Mouse (Mus musculus) G1E (cell line): ENCODE data around the gene Eif3c. TPM values are rescaled to one million over a fixed set of nuclear protein-coding genes. Genes with fewer than 3 reads are reported as not detected.
A peak's percentile ranks its signal among the peaks of the same experiment; 100 is the strongest.

ENCODE experiments used
- ATAC-seq: 2 replicates; pipeline ENCODE4 v1.8.0; 2016; ENCODE audit warnings: mild to moderate bottlenecking; ENCODE audit not compliant: insufficient number of reproducible peaks, poor library complexity, low FRiP score, severe bottlenecking; ENCODE audit errors: extremely low read depth
- DNase-seq: peaks from one replicate; pipeline ENCODE4 v3.0.0; 2012; ENCODE audit warnings: low spot score
- H3K27me3 ChIP-seq: 2 replicates; pipeline ENCODE4 v1.6.1; 2012; ENCODE audit warnings: mild to moderate bottlenecking, low read length, inconsistent platforms; ENCODE audit not compliant: insufficient read depth
- H3K36me3 ChIP-seq: replicated peaks from 2 replicates; pipeline ENCODE3; 2012; ENCODE audit warnings: mild to moderate bottlenecking, inconsistent platforms
- H3K4me1 ChIP-seq: 2 replicates; pipeline ENCODE4 v1.6.1; 2012; ENCODE audit warnings: low read depth, low read length, inconsistent platforms, mixed read lengths; ENCODE audit not compliant: insufficient read depth
- H3K4me3 ChIP-seq: 2 replicates; pipeline ENCODE4 v1.5.1; 2012; ENCODE audit warnings: low read depth, mild to moderate bottlenecking, inconsistent platforms, low read length, moderate library complexity, mixed read lengths
- H3K9me3 ChIP-seq: replicated peaks from 2 replicates; pipeline ENCODE4 v1.6.1; 2012; ENCODE audit warnings: inconsistent platforms
- CTCF ChIP-seq: IDR thresholded peaks from 2 replicates; pipeline ENCODE4 v1.5.1; 2012; ENCODE audit warnings: low read depth, low read length, inconsistent platforms, mixed read lengths
- GATA1 ChIP-seq: IDR thresholded peaks from 2 replicates; pipeline ENCODE4 v1.6.1; 2012; ENCODE audit warnings: borderline replicate concordance, low read length, inconsistent platforms, mixed read lengths
- GATA2 ChIP-seq: IDR thresholded peaks from 2 replicates; pipeline ENCODE4 v1.6.1; 2012; ENCODE audit warnings: low read depth, low read length, inconsistent platforms, borderline replicate concordance
- POLR2AphosphoS5 ChIP-seq: IDR thresholded peaks from 2 replicates; pipeline ENCODE4 v1.6.1; 2012; ENCODE audit warnings: low read depth, low read length, inconsistent platforms; ENCODE audit not compliant: insufficient replicate concordance
- TAL1 ChIP-seq: conservative IDR thresholded peaks from 2 replicates; pipeline ENCODE4 v1.6.1; 2012; ENCODE audit warnings: low read depth, low read length, inconsistent platforms, mixed read lengths
- polyA plus RNA-seq: library from polyadenylated mRNA; stranded (reverse); fragments of >175 nt; gene quantifications from 2 replicates; pipeline ENCODE4 v1.2.3, GENCODE M21; 2012
- total RNA-seq, 2 experiments: library from RNA; stranded (forward) in 1 of 2; stranded (reverse) in 1 of 2; fragments of 200-1000 nt in 1 of 2; fragments of >200 nt in 1 of 2; fragmentation: Nextera tagmentation in 1 of 2; gene quantifications; 2 replicates each; pipeline ENCODE4 v1.2.3; 2014 to 2017

Gene Eif3c
- total RNA-seq (2014; fragmentation: Nextera tagmentation) (580 and 606 TPM in 2 replicates), total RNA-seq (2017) (211 and 235 TPM in 2 replicates), polyA plus RNA-seq (103 and 114 TPM in 2 replicates)

DNA sequence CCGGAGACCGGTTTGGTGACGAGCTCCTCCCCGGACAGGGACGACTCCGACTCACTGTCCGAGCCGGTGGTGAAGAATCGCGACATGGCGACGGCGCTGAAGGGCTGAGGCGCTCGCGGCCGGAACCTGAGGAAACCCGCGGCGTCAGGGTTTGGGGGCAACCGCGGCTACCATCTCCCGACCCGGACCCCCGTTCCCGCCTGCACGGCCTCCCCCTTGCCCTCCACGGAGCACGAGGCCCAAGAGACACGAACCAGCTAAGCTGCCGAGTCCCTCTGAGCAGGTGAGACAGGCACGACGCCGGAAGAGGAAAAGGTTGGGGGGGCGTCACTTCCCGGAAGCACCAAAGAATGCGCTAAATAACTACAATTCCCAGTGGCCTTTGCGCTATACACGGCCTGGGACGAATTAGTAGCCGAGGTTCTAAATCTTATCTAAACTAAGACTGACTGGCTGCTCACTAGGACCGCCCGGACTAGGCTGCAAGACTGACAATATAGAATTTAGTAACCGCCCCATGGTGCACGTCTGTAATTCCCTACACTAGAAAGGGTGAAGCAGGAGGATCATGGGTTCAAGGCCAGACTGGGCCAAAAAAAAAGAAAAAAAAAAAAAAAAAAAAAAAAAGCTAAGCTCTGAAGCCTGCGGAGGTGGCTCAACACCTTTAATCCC lies at the start of gene Eif3c:
Gene Eif3c, minus strand, starts transcription at position 318 of the 672 bp plus-strand sequence.
- DNase-seq = peak; percentile 90
- Histone ChIP-seq H3K4me3 (peak within 1 kb of the TSS; percentile 97), H3K9me3 (no peaks in the 10 kb centered on the region), H3K36me3 (peaks cover 35% of the 10 kb centered on the region), H3K27me3 (no peaks in the 10 kb centered on the region), H3K4me1 (peaks cover 33% of the 10 kb centered on the region)
- TF ChIP-seq CTCF (no peak), POLR2AphosphoS5 (no peak), GATA2 (no peak), TAL1 (no peak), GATA1 (no peak)
- peak; percentile 92 for ATAC-seq

GRCm38 (mm10) chr7:126612736-126613135 lies 46.5 kb upstream of the Eif3c start:
- H3K4me3 ChIP-seq = no peak overlapping the region
- H3K27me3 ChIP-seq = peaks cover 36% of the 10 kb centered on the region
- H3K9me3 ChIP-seq = no peaks in the 10 kb centered on the region
- TF ChIP-seq GATA2 = no peak
- TF ChIP-seq GATA1 = no peak
- TF ChIP-seq CTCF = no peak
- TF ChIP-seq POLR2AphosphoS5 = no peak
- no peak for TF ChIP-seq TAL1
- 0 out of 2 replicates have a peak, but pooled peaks cover 6% of the 10 kb centered on the region for H3K4me1 ChIP-seq
- no peaks in the 10 kb centered on the region for H3K36me3 ChIP-seq
- ATAC-seq = no peak
- no peak for DNase-seq

- peaks cover 38% of the 10 kb centered on the region for H3K27me3 ChIP-seq
- TF ChIP-seq POLR2AphosphoS5 (no peak), GATA1 (no peak), TAL1 (no peak), GATA2 (no peak), CTCF (no peak)
- no peaks in the 10 kb centered on the region for H3K9me3 ChIP-seq
- peaks cover 7% of the 10 kb centered on the region; the same call in 1 of the 2 replicates for H3K4me1 ChIP-seq
- ATAC-seq (no peak), DNase-seq (no peak)
- no peak overlapping the region for H3K4me3 ChIP-seq
- no peaks in the 10 kb centered on the region for H3K36me3 ChIP-seq
Measured at GRCm38 (mm10) chr7:126607796-126608195, 41.6 kb upstream of the Eif3c start.

- H3K4me3 ChIP-seq = no peak overlapping the region
- H3K4me1 ChIP-seq = peaks cover 7% of the 10 kb centered on the region; the same call in 1 of the 2 replicates
- ATAC-seq (no peak), DNase-seq (no peak)
- no peaks in the 10 kb centered on the region for H3K9me3 ChIP-seq
- H3K36me3 ChIP-seq = no peaks in the 10 kb centered on the region
- TF ChIP-seq TAL1 (no peak), GATA2 (no peak), POLR2AphosphoS5 (no peak), GATA1 (no peak), CTCF (no peak)
- peaks cover 45% of the 10 kb centered on the region for H3K27me3 ChIP-seq
Measured at GRCm38 (mm10) chr7:126607064-126607463, 40.9 kb upstream of the Eif3c start.

GRCm38 (mm10) chr7:126606611-126607010 lies 40.4 kb upstream of the Eif3c start:
- ATAC-seq (no peak), DNase-seq (no peak)
- Histone ChIP-seq H3K27me3 (peaks cover 48% of the 10 kb centered on the region), H3K4me3 (no peak overlapping the region), H3K4me1 (peaks cover 7% of the 10 kb centered on the region; the same call in 1 of the 2 replicates), H3K9me3 (no peaks in the 10 kb centered on the region), H3K36me3 (no peaks in the 10 kb centered on the region)
- TF ChIP-seq POLR2AphosphoS5 (no peak), TAL1 (no peak), CTCF (no peak), GATA1 (no peak), GATA2 (no peak)

- Histone ChIP-seq H3K4me3 (no peak overlapping the region), H3K4me1 (peaks cover 5% of the 10 kb centered on the region), H3K9me3 (no peaks in the 10 kb centered on the region), H3K36me3 (no peaks in the 10 kb centered on the region), H3K27me3 (peaks cover 60% of the 10 kb centered on the region)
- ATAC-seq = no peak
- TF ChIP-seq GATA1 = no peak
- no peak for TF ChIP-seq GATA2
- DNase-seq = no peak
Measured at GRCm38 (mm10) chr7:126602650-126603049, 36.4 kb upstream of the Eif3c start.
